Mouse (Mus musculus) intestine, embryonic 14.5 days (tissue): Measurements from ENCODE around the gene Tmem138. TPM values are rescaled to one million over a fixed set of nuclear protein-coding genes. Genes with fewer than 3 reads are reported as not detected.
"Not testable (repeated sequence)": the region's sequence is repeated elsewhere in the genome, so short reads cannot be mapped to it uniquely, and the experiment has no call there.

ENCODE experiments used
- ATAC-seq: fragments of 200-750 bp; cut with Nextera tagmentation; replicated peaks from 2 replicates; pipeline ENCODE4 v1.8.0; 2017; ENCODE audit warnings: low read depth, moderate number of reproducible peaks, moderate TSS enrichment, moderate library complexity; ENCODE audit not compliant: low FRiP score, low TSS enrichment
- DNase-seq: peaks from one replicate; pipeline ENCODE4 v3.0.0-alpha.2; 2018; ENCODE audit warnings: low spot score
- H3K27ac ChIP-seq: fragments of 300-500 bp; sonication (generic); 2 replicates; pipeline ENCODE4 v1.5.1; 2014; ENCODE audit warnings: low read depth, mild to moderate bottlenecking, control low read depth
- H3K27me3 ChIP-seq: fragments of 300-500 bp; sonication (generic); replicated peaks from 2 replicates; pipeline ENCODE4 v1.6.1; 2014; ENCODE audit warnings: low read length, control low read depth; ENCODE audit not compliant: control insufficient read depth, insufficient read depth
- H3K36me3 ChIP-seq: fragments of 300-500 bp; sonication (generic); 2 replicates; pipeline ENCODE4 v1.6.1; 2014; ENCODE audit warnings: low read length, control low read depth; ENCODE audit not compliant: control insufficient read depth, insufficient read depth
- H3K4me1 ChIP-seq: fragments of 300-500 bp; sonication (generic); replicated peaks from 2 replicates; pipeline ENCODE4 v1.6.1; 2014; ENCODE audit warnings: low read length, control low read depth, mixed read lengths; ENCODE audit not compliant: control insufficient read depth, insufficient read depth
- H3K4me2 ChIP-seq: fragments of 300-500 bp; sonication (generic); 2 replicates; pipeline ENCODE4 v1.6.1; 2014; ENCODE audit warnings: low read length
- H3K4me3 ChIP-seq: fragments of 300-500 bp; sonication (generic); 2 replicates; pipeline ENCODE4 v1.5.1; 2014; ENCODE audit warnings: low read depth, low read length, control low read depth, mixed read lengths
- H3K9ac ChIP-seq: fragments of 300-500 bp; sonication (generic); 2 replicates; pipeline ENCODE4 v1.6.1; 2014; ENCODE audit warnings: mild to moderate bottlenecking, low read length
- H3K9me3 ChIP-seq: fragments of 300-500 bp; sonication (generic); 2 replicates; pipeline ENCODE4 v1.6.1; 2016; ENCODE audit warnings: low read length, control low read depth; ENCODE audit not compliant: control insufficient read depth
- WGBS: fragments of 180-500 bp; shearing (Covaris S2); extraction: QIAGEN DNeasy Blood & Tissue Kit; methylation state at CpG from one replicate; pipeline ENCODE4 v1.1.7; 2014; 5-methylcytosine and 5-hydroxymethylcytosine counted together
- polyA plus RNA-seq: library from polyadenylated mRNA; unstranded; fragments of >200 nt; fragmentation: Nextera tagmentation; extraction: Ambion mirVana; gene quantifications from 2 replicates; pipeline ENCODE4 v1.2.1, GENCODE M21; 2014

Gene Tmem138
- polyA plus RNA-seq, 1 experiment from 2014 or later: 35.9 TPM

DNA sequence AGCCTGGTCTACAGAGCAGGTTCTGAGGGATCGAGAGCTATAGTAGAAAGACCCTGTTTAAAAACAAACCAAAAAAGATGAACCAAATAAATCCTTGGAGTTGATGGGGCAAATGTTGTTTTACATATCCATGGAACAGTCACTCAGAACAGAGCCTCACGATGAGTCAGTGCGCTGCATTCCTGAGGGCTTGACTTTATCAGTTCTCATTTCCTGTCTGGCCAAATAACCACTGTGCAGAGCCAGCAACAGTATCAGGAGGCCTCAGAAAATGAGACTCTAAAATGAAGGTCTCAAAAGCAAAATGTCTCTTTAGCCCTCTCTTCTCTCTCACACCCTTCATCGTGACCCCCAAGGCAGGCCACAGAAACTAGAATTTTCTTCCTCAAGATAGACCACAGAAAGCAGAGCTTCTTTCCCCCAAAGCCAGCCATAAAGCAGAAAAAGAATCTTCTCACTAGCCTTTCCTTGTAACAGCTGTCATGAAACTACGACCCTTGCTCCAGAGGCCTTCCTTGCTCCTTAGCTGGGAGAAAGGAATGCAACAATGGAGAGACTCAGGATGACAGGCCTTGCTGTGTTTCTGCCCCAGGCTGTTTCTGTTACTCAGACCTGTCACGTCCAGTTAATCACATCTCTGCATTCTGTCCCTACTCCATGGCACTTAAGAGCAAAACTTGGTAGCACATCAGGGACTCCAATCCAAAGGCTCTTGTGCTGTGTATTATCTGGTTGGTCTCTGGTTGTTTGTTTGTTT is 15.4 kb downstream of the Tmem138 start:
- ATAC-seq: 0 out of 2 replicates have a peak, but pooled peaks have one; percentile 36
- Histone ChIP-seq H3K4me2 (no peak overlapping the region), H3K27me3 (no peaks in the 10 kb centered on the region), H3K27ac (peak overlapping the region; percentile 82), H3K9me3 (no peaks in the 10 kb centered on the region), H3K9ac (no peak overlapping the region), H3K4me1 (no peaks in the 10 kb centered on the region), H3K4me3 (no peak overlapping the region), H3K36me3 (no peaks in the 10 kb centered on the region)
- no peak for DNase-seq
- 44% methylated on average over 6 of the region's 6 CpGs for WGBS

- whole genome bisulfite sequencing: 35% methylated on average over 5 of the region's 5 CpGs
- H3K4me1 ChIP-seq: peaks cover 7% of the 10 kb centered on the region; the same call in 1 of the 2 replicates
- H3K9me3 ChIP-seq: no peaks in the 10 kb centered on the region
- H3K4me2 ChIP-seq: no peak overlapping the region
- H3K27ac ChIP-seq: no peak overlapping the region
- DNase-seq (no peak), ATAC-seq (no peak)
- no peaks in the 10 kb centered on the region for H3K36me3 ChIP-seq
- no peak overlapping the region for H3K9ac ChIP-seq
- no peaks in the 10 kb centered on the region for H3K27me3 ChIP-seq
- no peak overlapping the region for H3K4me3 ChIP-seq
Observed at GRCm38 (mm10) chr19:10560108-10560507, 17.1 kb downstream of the Tmem138 start.

DNA sequence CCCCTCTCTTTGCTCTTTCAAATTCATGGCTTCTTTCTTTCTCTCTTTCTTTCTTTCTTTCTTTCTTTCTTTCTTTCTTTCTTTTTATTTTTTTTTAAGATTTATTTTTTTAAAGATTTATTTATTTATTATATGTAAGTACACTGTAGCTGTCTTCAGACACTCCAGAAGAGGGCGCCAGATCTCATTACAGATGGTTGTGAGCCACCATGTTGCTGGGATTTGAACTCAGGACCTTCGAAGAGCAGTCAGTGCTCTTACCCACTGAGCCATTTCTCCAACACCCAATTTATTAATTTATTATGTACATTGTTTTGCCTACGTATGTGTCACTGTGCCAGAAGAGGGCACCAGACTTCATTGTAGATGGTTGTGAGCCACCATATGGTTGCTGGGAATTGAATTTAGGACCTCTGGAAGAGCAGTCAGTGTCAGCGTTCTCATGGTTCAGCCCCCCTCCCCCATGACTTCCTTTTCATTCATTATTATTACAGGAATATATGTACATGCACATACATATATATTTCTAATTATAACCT is 19.3 kb downstream of the Tmem138 start:
- H3K27ac ChIP-seq, H3K9ac ChIP-seq, ATAC-seq, DNase-seq, H3K9me3 ChIP-seq, H3K27me3 ChIP-seq, H3K4me2 ChIP-seq, H3K4me3 ChIP-seq, H3K36me3 ChIP-seq: not testable (repeated sequence)
- peaks cover 13% of the 10 kb centered on the region for H3K4me1 ChIP-seq
- WGBS: 77% methylated on average over 4 of the region's 4 CpGs

- WGBS: 79% methylated on average over 2 of the region's 2 CpGs
- no peaks in the 10 kb centered on the region; the same call in 1 of the 2 replicates for H3K36me3 ChIP-seq
Observed at GRCm38 (mm10) chr19:10557430-10557829, 19.7 kb downstream of the Tmem138 start.

GRCm38 (mm10) chr19:10557001-10557400 is 20.2 kb downstream of the Tmem138 start:
- Histone ChIP-seq H3K4me3 (no peak overlapping the region), H3K9me3 (no peaks in the 10 kb centered on the region), H3K27me3 (no peaks in the 10 kb centered on the region), H3K4me1 (peaks cover 13% of the 10 kb centered on the region), H3K27ac (no peak overlapping the region), H3K4me2 (no peak overlapping the region), H3K9ac (no peak overlapping the region), H3K36me3 (peaks cover 3% of the 10 kb centered on the region; the same call in 1 of the 2 replicates)
- DNase-seq (no peak), ATAC-seq (no peak)
- WGBS: 79% methylated on average over 2 of the region's 2 CpGs

More at GRCm38 (mm10) chr19:10557430-10557829, 19.7 kb downstream of the Tmem138 start:
- Histone ChIP-seq H3K4me2 (no peak overlapping the region), H3K4me3 (no peak overlapping the region), H3K9ac (no peak overlapping the region), H3K27ac (no peak overlapping the region), H3K27me3 (no peaks in the 10 kb centered on the region), H3K9me3 (no peaks in the 10 kb centered on the region), H3K4me1 (peaks cover 13% of the 10 kb centered on the region)
- DNase-seq (no peak), ATAC-seq (no peak)

- peaks cover 15% of the 10 kb centered on the region for H3K36me3 ChIP-seq
- WGBS: 2% methylated on average over 43 of the region's 43 CpGs
- peak within 1 kb of the TSS; percentile 54 for H3K9ac ChIP-seq
- no peaks in the 10 kb centered on the region for H3K27me3 ChIP-seq
- ATAC-seq (peak; percentile 98), DNase-seq (peak; percentile 85)
- H3K4me2 ChIP-seq: peak within 1 kb of the TSS; percentile 86
- no peaks in the 10 kb centered on the region for H3K9me3 ChIP-seq
- peak within 1 kb of the TSS; percentile 64 for H3K27ac ChIP-seq
- H3K4me3 ChIP-seq: peak within 1 kb of the TSS; percentile 65
- H3K4me1 ChIP-seq: peaks cover 13% of the 10 kb centered on the region
Observed at GRCm38 (mm10) chr19:10555624-10556510, 21.3 kb downstream of the Tmem138 start, which contains the start of gene Tmem216. Gene Tmem216, minus strand, starts transcription at chr19:10556238.

- peaks cover 95% of the 10 kb centered on the region for H3K36me3 ChIP-seq
- H3K27me3 ChIP-seq: no peaks in the 10 kb centered on the region
- ATAC-seq (no peak), DNase-seq (no peak)
- 91% methylated on average over 5 of the region's 5 CpGs for WGBS
- no peak overlapping the region for H3K9ac ChIP-seq
- no peak overlapping the region for H3K4me2 ChIP-seq
- no peaks in the 10 kb centered on the region for H3K9me3 ChIP-seq
- no peaks in the 10 kb centered on the region for H3K4me1 ChIP-seq
- H3K27ac ChIP-seq: no peak overlapping the region
- no peak overlapping the region for H3K4me3 ChIP-seq
Observed at GRCm38 (mm10) chr19:10539454-10539853, 37.7 kb downstream of the Tmem138 start.

GRCm38 (mm10) chr19:10530082-10530481 is 47.1 kb downstream of the Tmem138 start:
- ATAC-seq: no peak
- no peak overlapping the region for H3K27ac ChIP-seq
- H3K4me1 ChIP-seq: peaks cover 15% of the 10 kb centered on the region
- H3K4me3 ChIP-seq: no peak overlapping the region
- H3K9me3 ChIP-seq: no peaks in the 10 kb centered on the region
- H3K4me2 ChIP-seq: no peak overlapping the region
- no peak for DNase-seq
- H3K27me3 ChIP-seq: no peaks in the 10 kb centered on the region
- no peak overlapping the region for H3K9ac ChIP-seq
- H3K36me3 ChIP-seq: peaks cover 76% of the 10 kb centered on the region
- WGBS: 97% methylated on average over 1 of the region's 1 CpGs
